Mouse (Mus musculus) lung, embryonic 15.5 days (tissue): ENCODE measurements at regions not wholly inside any gene's neighbourhood (a gene's known extent, or its start where the extent isn't known, plus 50 kb on each side); places are given as distances from the start of the nearest gene placed in this dataset.

Source experiments
- ATAC-seq: fragments of 200-750 bp; cut with Nextera tagmentation; 2 replicates; pipeline ENCODE4 v1.8.0; 2017; ENCODE audit warnings: moderate number of reproducible peaks, borderline replicate concordance; ENCODE audit not compliant: low FRiP score, low TSS enrichment; ENCODE audit errors: extremely low read depth
- H3K27ac ChIP-seq: fragments of 300-500 bp; sonication (generic); 2 replicates; pipeline ENCODE4 v1.5.1; 2015; ENCODE audit warnings: moderate library complexity, mild to moderate bottlenecking, inconsistent platforms
- H3K27me3 ChIP-seq: fragments of 300-500 bp; sonication (generic); 2 replicates; pipeline ENCODE4 v1.6.1; 2015; ENCODE audit warnings: inconsistent platforms
- H3K36me3 ChIP-seq: fragments of 300-500 bp; sonication (generic); 2 replicates; pipeline ENCODE4 v1.6.1; 2015; ENCODE audit warnings: inconsistent platforms
- H3K4me1 ChIP-seq: fragments of 300-500 bp; sonication (generic); 2 replicates; pipeline ENCODE4 v1.6.1; 2015; ENCODE audit warnings: inconsistent platforms
- H3K4me2 ChIP-seq: fragments of 300-500 bp; sonication (generic); 2 replicates; pipeline ENCODE4 v1.6.1; 2015; ENCODE audit warnings: inconsistent platforms, mild to moderate bottlenecking, moderate library complexity
- H3K4me3 ChIP-seq: fragments of 300-500 bp; sonication (generic); 2 replicates; pipeline ENCODE4 v1.5.1; 2015; ENCODE audit warnings: mild to moderate bottlenecking, inconsistent platforms
- H3K9ac ChIP-seq: fragments of 300-500 bp; sonication (generic); 2 replicates; pipeline ENCODE4 v1.6.1; 2015; ENCODE audit warnings: inconsistent platforms
- H3K9me3 ChIP-seq: fragments of 300-500 bp; sonication (generic); 2 replicates; pipeline ENCODE4 v1.6.1; 2016; ENCODE audit warnings: inconsistent platforms
- WGBS: fragments of 180-500 bp; shearing (Covaris S2); methylation state at CpG from one replicate; pipeline ENCODE4 v1.1.7; 2015; 5-methylcytosine and 5-hydroxymethylcytosine counted together

GRCm38 (mm10) chr17:47196992-47197391 is 171.7 kb upstream of the Mrps10 start:
- Histone ChIP-seq H3K27ac (no peak overlapping the region), H3K9ac (no peak overlapping the region), H3K9me3 (no peaks in the 10 kb centered on the region), H3K4me1 (peaks cover 31% of the 10 kb centered on the region), H3K27me3 (no peaks in the 10 kb centered on the region), H3K36me3 (0 out of 2 replicates have a peak, but pooled peaks cover 6% of the 10 kb centered on the region), H3K4me3 (no peak overlapping the region), H3K4me2 (no peak overlapping the region)
- 50% methylated on average over 6 of the region's 6 CpGs for WGBS
- ATAC-seq, result no peak

- Histone ChIP-seq H3K9ac (no peak overlapping the region), H3K4me1 (peaks cover 28% of the 10 kb centered on the region), H3K4me2 (no peak overlapping the region), H3K27me3 (no peaks in the 10 kb centered on the region), H3K9me3 (no peaks in the 10 kb centered on the region), H3K4me3 (no peak overlapping the region), H3K27ac (no peak overlapping the region), H3K36me3 (0 out of 2 replicates have a peak, but pooled peaks cover 6% of the 10 kb centered on the region)
- ATAC-seq, result no peak
- 53% methylated on average over 7 of the region's 7 CpGs for WGBS
Observed at GRCm38 (mm10) chr17:47195981-47196380, 172.7 kb upstream of the Mrps10 start.

- Histone ChIP-seq H3K27me3 (no peaks in the 10 kb centered on the region), H3K4me3 (no peak overlapping the region), H3K9ac (no peak overlapping the region), H3K9me3 (no peaks in the 10 kb centered on the region), H3K4me1 (peaks cover 28% of the 10 kb centered on the region), H3K4me2 (no peak overlapping the region), H3K27ac (no peak overlapping the region), H3K36me3 (0 out of 2 replicates have a peak, but pooled peaks cover 6% of the 10 kb centered on the region)
- ATAC-seq, result no peak
- 86% methylated on average over 14 of the region's 14 CpGs for WGBS
Observed at GRCm38 (mm10) chr17:47194463-47195012, 174.1 kb upstream of the Mrps10 start.

GRCm38 (mm10) chr17:47191416-47191815 is 177.3 kb upstream of the Mrps10 start:
- H3K4me3 ChIP-seq, result no peak overlapping the region
- H3K36me3 ChIP-seq, result 0 out of 2 replicates have a peak, but pooled peaks cover 6% of the 10 kb centered on the region
- 76% methylated on average over 3 of the region's 3 CpGs for WGBS
- peaks cover 6% of the 10 kb centered on the region; the same call in 1 of the 2 replicates for H3K4me1 ChIP-seq
- no peaks in the 10 kb centered on the region for H3K9me3 ChIP-seq
- ATAC-seq, result no peak
- H3K9ac ChIP-seq, result no peak overlapping the region
- no peak overlapping the region for H3K27ac ChIP-seq
- no peak overlapping the region for H3K4me2 ChIP-seq
- no peaks in the 10 kb centered on the region for H3K27me3 ChIP-seq

- Histone ChIP-seq H3K27ac (no peak overlapping the region), H3K9ac (no peak overlapping the region), H3K4me1 (peaks cover 3% of the 10 kb centered on the region; the same call in 1 of the 2 replicates), H3K36me3 (0 out of 2 replicates have a peak, but pooled peaks cover 6% of the 10 kb centered on the region), H3K27me3 (no peaks in the 10 kb centered on the region), H3K4me3 (no peak overlapping the region), H3K4me2 (no peak overlapping the region), H3K9me3 (no peaks in the 10 kb centered on the region)
- WGBS, result 82% methylated on average over 7 of the region's 7 CpGs
- no peak for ATAC-seq
Observed at GRCm38 (mm10) chr17:47189770-47190169, 178.9 kb upstream of the Mrps10 start.

- Histone ChIP-seq H3K36me3 (no peaks in the 10 kb centered on the region), H3K4me1 (peaks cover 43% of the 10 kb centered on the region), H3K4me3 (no peak overlapping the region), H3K27me3 (no peaks in the 10 kb centered on the region), H3K27ac (peak overlapping the region; percentile 78), H3K9me3 (no peaks in the 10 kb centered on the region), H3K9ac (no peak overlapping the region), H3K4me2 (no peak overlapping the region)
- WGBS, result 32% methylated on average over 6 of the region's 6 CpGs
- peak; percentile 39; the same call in 1 of the 2 replicates for ATAC-seq
Observed at GRCm38 (mm10) chr17:47184148-47184547, 173.8 kb upstream of the Ubr2 start.

- Histone ChIP-seq H3K9me3 (no peaks in the 10 kb centered on the region), H3K9ac (no peak overlapping the region), H3K36me3 (no peaks in the 10 kb centered on the region), H3K4me3 (no peak overlapping the region), H3K27me3 (no peaks in the 10 kb centered on the region), H3K4me2 (no peak overlapping the region), H3K4me1 (peaks cover 64% of the 10 kb centered on the region), H3K27ac (peak overlapping the region; percentile 77)
- 0 out of 2 replicates have a peak, but pooled peaks have one; percentile 8 for ATAC-seq
- WGBS, result 41% methylated on average over 6 of the region's 6 CpGs
Observed at GRCm38 (mm10) chr17:47182118-47182517, 171.8 kb upstream of the Ubr2 start.

- H3K9ac ChIP-seq, result no peak overlapping the region
- peak; percentile 58; the same call in 1 of the 2 replicates for ATAC-seq
- H3K9me3 ChIP-seq, result no peaks in the 10 kb centered on the region
- no peaks in the 10 kb centered on the region for H3K36me3 ChIP-seq
- peak overlapping the region; percentile 32; the same call in 1 of the 2 replicates for H3K4me2 ChIP-seq
- no peaks in the 10 kb centered on the region for H3K27me3 ChIP-seq
- WGBS, result 28% methylated on average over 5 of the region's 5 CpGs
- H3K4me1 ChIP-seq, result peaks cover 79% of the 10 kb centered on the region
- peak overlapping the region; percentile 83 for H3K27ac ChIP-seq
- no peak overlapping the region for H3K4me3 ChIP-seq
Observed at GRCm38 (mm10) chr17:47179410-47179809, 169.1 kb upstream of the Ubr2 start.

GRCm38 (mm10) chr17:47178705-47179104 is 168.3 kb upstream of the Ubr2 start:
- H3K4me3 ChIP-seq, result no peak overlapping the region
- no peak overlapping the region for H3K9ac ChIP-seq
- no peaks in the 10 kb centered on the region for H3K36me3 ChIP-seq
- H3K27me3 ChIP-seq, result no peaks in the 10 kb centered on the region
- H3K4me1 ChIP-seq, result peaks cover 79% of the 10 kb centered on the region
- peak overlapping the region; percentile 83 for H3K27ac ChIP-seq
- WGBS, result 39% methylated on average over 5 of the region's 5 CpGs
- ATAC-seq, result no peak
- peak overlapping the region; percentile 32; the same call in 1 of the 2 replicates for H3K4me2 ChIP-seq
- no peaks in the 10 kb centered on the region for H3K9me3 ChIP-seq

GRCm38 (mm10) chr17:47177671-47178246 is 167.4 kb upstream of the Ubr2 start:
- no peak overlapping the region for H3K4me2 ChIP-seq
- 75% methylated on average over 8 of the region's 8 CpGs for WGBS
- H3K9me3 ChIP-seq, result no peaks in the 10 kb centered on the region
- peak overlapping the region; percentile 83 for H3K27ac ChIP-seq
- H3K9ac ChIP-seq, result no peak overlapping the region
- no peaks in the 10 kb centered on the region for H3K27me3 ChIP-seq
- no peak for ATAC-seq
- H3K4me3 ChIP-seq, result no peak overlapping the region
- H3K36me3 ChIP-seq, result no peaks in the 10 kb centered on the region
- H3K4me1 ChIP-seq, result peaks cover 74% of the 10 kb centered on the region

GRCm38 (mm10) chr17:47176328-47176727 is 166.0 kb upstream of the Ubr2 start:
- Histone ChIP-seq H3K27ac (peak overlapping the region; percentile 79), H3K27me3 (no peaks in the 10 kb centered on the region), H3K4me1 (peaks cover 62% of the 10 kb centered on the region), H3K9me3 (no peaks in the 10 kb centered on the region), H3K4me3 (no peak overlapping the region), H3K4me2 (peak overlapping the region; percentile 3; the same call in 1 of the 2 replicates), H3K9ac (no peak overlapping the region), H3K36me3 (no peaks in the 10 kb centered on the region)
- ATAC-seq, result no peak
- 12% methylated on average over 5 of the region's 5 CpGs for WGBS

- peak; percentile 86 for ATAC-seq
- Histone ChIP-seq H3K36me3 (no peaks in the 10 kb centered on the region), H3K4me3 (peak overlapping the region; percentile 33), H3K9me3 (no peaks in the 10 kb centered on the region), H3K27me3 (no peaks in the 10 kb centered on the region), H3K9ac (peak overlapping the region; percentile 10; the same call in 1 of the 2 replicates), H3K27ac (peak overlapping the region; percentile 79), H3K4me1 (peaks cover 56% of the 10 kb centered on the region), H3K4me2 (peak overlapping the region; percentile 49)
- 26% methylated on average over 12 of the region's 12 CpGs for WGBS
Observed at GRCm38 (mm10) chr17:47174748-47175215, 164.4 kb upstream of the Ubr2 start.
